Mouse (Mus musculus): ENCODE measurements around the gene Ehmt1. TPM values are rescaled to one million over a fixed set of nuclear protein-coding genes. Genes with fewer than 3 reads are reported as not detected.

Ehmt1 gene
- polyA plus RNA-seq, 1 experiment from 2014 or later, result 76.4 TPM

DNA sequence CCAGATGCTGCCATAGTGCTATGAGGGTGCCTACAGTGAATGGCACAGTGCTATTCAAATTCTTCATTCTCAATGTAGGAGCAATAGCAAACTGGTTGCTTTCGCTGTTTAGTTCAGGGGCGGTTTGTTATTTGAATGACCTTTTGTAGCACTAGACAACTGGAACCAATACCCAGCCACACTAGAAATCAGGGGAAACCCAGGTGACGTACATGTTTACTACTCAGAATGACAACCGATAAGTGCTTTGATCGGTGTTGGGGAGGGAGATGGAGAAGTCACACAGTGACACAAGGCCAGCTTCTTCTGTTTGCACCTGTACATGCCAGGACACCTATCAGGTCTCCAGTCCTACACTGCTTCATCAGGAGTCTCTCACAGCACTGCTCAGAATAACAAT lies 10.2 kb upstream of the Ehmt1 start:
- Histone ChIP-seq H3K4me1 (peaks cover 16% of the 10 kb centered on the region), H3K4me2 (no peak overlapping the region), H3K27me3 (replicated peaks) (no peaks in the 10 kb centered on the region), H3K9me3 (replicated peaks) (no peaks in the 10 kb centered on the region), H3K9ac (replicated peaks) (no peak overlapping the region), H3K4me3 (replicated peaks) (no peak overlapping the region), H3K36me3 (peaks cover 10% of the 10 kb centered on the region), H3K27ac (replicated peaks) (no peak overlapping the region)
- no peak for ATAC-seq (ENCODE audit: low FRiP score)
- 91% methylated on average over 5 of the region's 5 CpGs for WGBS

DNA sequence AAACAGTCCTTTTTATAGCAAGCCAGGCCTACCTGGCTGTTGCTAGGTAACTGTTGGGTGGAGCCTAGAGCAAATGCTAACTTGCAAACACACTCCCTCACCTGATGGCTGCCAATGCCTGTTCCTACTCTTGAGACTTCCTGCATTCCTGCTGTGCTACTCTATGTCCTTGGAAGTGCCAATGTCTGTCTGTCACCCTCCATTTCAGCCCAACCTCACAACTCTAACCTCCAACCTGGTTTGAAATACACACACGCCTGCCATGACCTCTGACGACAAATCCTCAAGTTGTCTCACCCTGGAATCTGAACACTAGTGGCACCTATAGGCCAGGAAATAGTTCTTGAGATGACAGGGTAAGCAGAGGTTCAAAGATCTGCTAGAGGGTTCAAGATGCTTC lies 9.7 kb upstream of the Ehmt1 start:
- ATAC-seq (ENCODE audit: low FRiP score), result no peak

DNA sequence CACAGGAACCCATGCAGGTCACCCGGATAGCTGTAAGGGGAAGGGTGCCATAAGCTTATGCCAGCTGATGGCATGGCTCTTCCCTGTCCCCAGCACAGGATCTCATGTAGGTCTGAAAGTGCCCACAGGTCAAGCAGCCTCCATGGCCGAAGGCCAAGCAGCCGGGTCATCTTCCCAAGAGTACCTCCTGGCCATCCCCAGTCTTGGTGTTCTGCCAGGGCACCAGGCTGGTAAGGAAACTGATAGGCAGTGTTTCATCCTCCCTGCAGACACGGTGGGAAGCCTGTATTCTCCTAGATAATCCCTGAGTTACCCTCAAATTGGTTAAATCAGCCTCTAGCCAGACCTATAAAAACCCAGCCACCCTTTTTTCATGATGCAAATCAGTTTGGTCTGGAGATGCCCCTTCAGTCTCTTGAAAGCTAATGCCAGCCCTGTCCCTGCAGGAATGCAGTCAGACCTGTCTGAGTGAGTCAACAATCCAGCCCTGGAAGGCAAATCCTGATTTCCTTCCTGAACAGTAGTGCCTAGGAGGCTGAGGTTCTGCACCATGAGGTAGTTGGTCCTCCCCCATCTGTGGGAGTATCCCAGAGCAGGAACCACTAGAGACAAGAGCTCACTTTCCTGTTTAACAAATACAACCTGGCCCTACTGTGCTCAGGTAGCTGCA lies 8.5 kb upstream of the Ehmt1 start:
- H3K27ac ChIP-seq (replicated peaks), result no peak overlapping the region
- H3K27me3 ChIP-seq (replicated peaks), result no peaks in the 10 kb centered on the region
- 78% methylated on average over 4 of the region's 4 CpGs for WGBS
- no peak for ATAC-seq (ENCODE audit: low FRiP score)
- no peak overlapping the region for H3K4me3 ChIP-seq (replicated peaks)
- no peaks in the 10 kb centered on the region for H3K9me3 ChIP-seq (replicated peaks)
- no peak overlapping the region for H3K4me2 ChIP-seq
- peaks cover 10% of the 10 kb centered on the region for H3K36me3 ChIP-seq
- no peaks in the 10 kb centered on the region for H3K4me1 ChIP-seq
- no peak overlapping the region for H3K9ac ChIP-seq (replicated peaks)

More for the DNA sequence above, 9.7 kb upstream of the Ehmt1 start:
- H3K4me2 ChIP-seq, result no peak overlapping the region
- no peak overlapping the region for H3K9ac ChIP-seq (replicated peaks)
- no peak overlapping the region for H3K4me3 ChIP-seq (replicated peaks)
- no peaks in the 10 kb centered on the region for H3K9me3 ChIP-seq (replicated peaks)
- H3K27ac ChIP-seq (replicated peaks), result no peak overlapping the region
- H3K36me3 ChIP-seq, result peaks cover 10% of the 10 kb centered on the region
- 73% methylated on average over 2 of the region's 2 CpGs for WGBS
- peaks cover 11% of the 10 kb centered on the region for H3K4me1 ChIP-seq
- no peaks in the 10 kb centered on the region for H3K27me3 ChIP-seq (replicated peaks)

DNA sequence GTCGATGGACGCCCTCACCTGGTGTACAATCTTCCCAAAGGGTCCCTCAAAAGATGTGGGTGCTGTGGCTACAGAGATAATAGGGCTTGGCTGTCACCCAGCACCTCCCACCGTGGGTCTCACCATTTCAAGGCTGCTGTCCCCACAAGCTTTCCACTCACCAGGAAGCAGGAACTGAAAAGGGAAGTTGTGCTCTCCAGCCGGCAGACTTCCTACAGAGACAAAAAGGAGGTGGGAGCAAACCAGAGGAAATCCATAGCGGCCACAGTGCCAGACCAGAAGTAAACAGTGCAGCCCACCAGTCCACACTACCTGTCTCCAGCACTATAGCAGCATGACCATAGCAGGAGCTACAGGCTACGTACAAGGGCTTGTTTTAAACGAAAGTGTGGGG lies 7.5 kb upstream of the Ehmt1 start:
- 74% methylated on average over 7 of the region's 7 CpGs for WGBS
- no peak overlapping the region for H3K9ac ChIP-seq (replicated peaks)
- H3K9me3 ChIP-seq (replicated peaks), result no peaks in the 10 kb centered on the region
- H3K27me3 ChIP-seq (replicated peaks), result no peaks in the 10 kb centered on the region
- no peak for ATAC-seq (ENCODE audit: low FRiP score)
- H3K36me3 ChIP-seq, result peaks cover 10% of the 10 kb centered on the region
- H3K4me1 ChIP-seq, result no peaks in the 10 kb centered on the region
- no peak overlapping the region for H3K27ac ChIP-seq (replicated peaks)
- H3K4me2 ChIP-seq, result no peak overlapping the region
- no peak overlapping the region for H3K4me3 ChIP-seq (replicated peaks)

DNA sequence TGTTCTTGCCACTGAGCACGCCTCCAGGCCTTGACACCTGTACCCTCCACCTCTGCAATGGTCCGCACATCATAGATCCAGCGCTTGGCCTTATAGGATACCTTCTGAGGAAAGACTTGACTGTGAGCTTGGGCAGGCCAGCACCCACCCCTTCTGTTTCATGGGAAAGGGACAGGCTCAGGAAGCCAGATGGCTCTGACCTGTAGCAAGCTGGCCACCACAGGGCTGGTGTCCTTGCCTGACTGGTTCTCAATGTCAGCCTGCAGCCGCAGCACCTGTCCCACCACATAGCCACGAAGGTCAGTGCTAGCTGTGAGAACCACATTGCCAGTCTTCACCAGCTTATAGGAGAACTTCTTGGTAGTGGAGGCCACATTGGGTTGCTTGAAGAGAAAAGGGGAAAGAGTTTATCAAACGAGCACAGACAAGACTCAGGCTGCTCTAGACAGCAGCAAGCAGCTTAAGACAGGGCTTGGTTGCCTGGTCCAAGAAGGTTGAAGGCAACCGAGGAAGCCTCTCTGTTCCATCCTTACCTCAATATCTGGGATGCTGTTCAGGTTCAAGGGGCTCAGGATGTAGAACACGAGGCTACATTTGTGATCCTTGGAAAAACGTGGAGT lies 7.0 kb upstream of the Ehmt1 start:
- 89% methylated on average over 9 of the region's 9 CpGs for WGBS
- Histone ChIP-seq H3K4me2 (no peak overlapping the region), H3K4me3 (replicated peaks) (no peak overlapping the region), H3K27ac (replicated peaks) (no peak overlapping the region), H3K27me3 (replicated peaks) (no peaks in the 10 kb centered on the region), H3K9ac (replicated peaks) (no peak overlapping the region), H3K4me1 (no peaks in the 10 kb centered on the region), H3K36me3 (peaks cover 10% of the 10 kb centered on the region), H3K9me3 (replicated peaks) (no peaks in the 10 kb centered on the region)
- ATAC-seq (ENCODE audit: low FRiP score), result no peak

DNA sequence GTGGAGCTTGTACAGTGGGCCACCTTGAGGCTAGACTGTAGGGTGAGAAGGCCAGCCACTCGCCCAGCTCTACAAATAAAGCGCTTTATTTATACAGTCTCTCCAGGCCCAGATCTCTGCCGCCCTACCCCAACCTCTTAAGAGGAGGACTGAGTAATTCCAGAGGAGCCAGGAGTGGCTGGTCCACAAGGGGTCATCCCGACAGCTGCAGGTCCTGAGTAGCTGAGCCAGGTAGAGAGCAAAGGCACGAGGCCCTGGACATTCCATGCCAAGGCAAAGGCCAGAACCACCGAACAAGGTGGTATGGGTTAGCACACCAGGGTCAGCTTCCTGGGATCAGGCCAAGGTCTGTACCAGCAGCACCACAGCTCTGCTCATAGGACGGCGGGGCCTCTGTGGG lies 5.9 kb upstream of the Ehmt1 start:
- Histone ChIP-seq H3K9ac (replicated peaks) (no peak overlapping the region), H3K4me2 (no peak overlapping the region), H3K9me3 (replicated peaks) (no peaks in the 10 kb centered on the region), H3K36me3 (peaks cover 10% of the 10 kb centered on the region), H3K27ac (replicated peaks) (no peak overlapping the region), H3K4me3 (replicated peaks) (no peak overlapping the region), H3K4me1 (no peaks in the 10 kb centered on the region; the same call in 1 of the 2 replicates), H3K27me3 (replicated peaks) (no peaks in the 10 kb centered on the region)
- 90% methylated on average over 8 of the region's 8 CpGs for WGBS
- no peak for ATAC-seq (ENCODE audit: low FRiP score)

DNA sequence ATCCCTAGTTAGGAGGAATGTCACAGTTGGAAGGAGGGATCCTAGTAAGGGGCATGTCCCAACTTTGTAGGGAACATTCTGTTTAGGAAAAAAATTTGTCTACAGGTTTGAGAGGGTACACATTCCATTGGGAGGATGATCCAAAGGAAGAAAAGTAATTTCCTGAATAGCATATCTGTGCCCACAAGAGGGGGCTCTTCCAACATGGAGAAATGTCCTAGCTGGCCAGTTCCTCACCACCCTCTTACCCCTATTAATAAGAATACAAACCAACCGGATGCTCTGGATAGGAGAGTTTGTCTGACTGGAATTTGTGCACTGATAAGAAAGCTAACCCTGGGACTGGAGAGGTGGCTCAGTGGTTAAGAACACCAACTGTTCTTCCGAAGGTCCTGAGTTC lies 4.1 kb upstream of the Ehmt1 start:
- H3K9me3 ChIP-seq (replicated peaks), result no peaks in the 10 kb centered on the region
- WGBS, result 57% methylated on average over 2 of the region's 2 CpGs
- no peak for ATAC-seq (ENCODE audit: low FRiP score)

DNA sequence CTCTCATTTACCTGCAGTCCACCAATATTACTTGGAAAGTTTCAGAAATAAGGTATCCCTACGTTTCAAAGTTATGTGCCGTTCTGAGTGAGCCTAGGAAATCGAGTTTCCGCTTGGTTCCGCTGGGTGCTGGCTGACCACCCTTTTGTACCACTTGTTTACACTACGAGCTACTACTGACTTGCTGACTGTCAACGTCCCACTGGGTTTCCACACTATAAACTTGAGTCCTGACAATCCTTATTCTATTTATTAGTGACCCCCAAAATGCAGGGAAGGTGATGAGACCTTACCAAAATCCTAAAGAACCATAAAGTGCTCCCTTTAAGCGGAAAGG lies 393 bp upstream of the Ehmt1 start:
- no peaks in the 10 kb centered on the region for H3K9me3 ChIP-seq (replicated peaks)
- H3K36me3 ChIP-seq, result no peaks in the 10 kb centered on the region
- peak overlapping the region; percentile 58 for H3K9ac ChIP-seq (replicated peaks)
- peak overlapping the region; percentile 69 for H3K4me2 ChIP-seq
- H3K27me3 ChIP-seq (replicated peaks), result no peaks in the 10 kb centered on the region
- H3K4me1 ChIP-seq, result peaks cover 20% of the 10 kb centered on the region
- H3K27ac ChIP-seq (replicated peaks), result peak overlapping the region; percentile 89
- WGBS, result 9% methylated on average over 8 of the region's 8 CpGs
- ATAC-seq (ENCODE audit: low FRiP score), result peak; percentile 60
- peak overlapping the region; percentile 76 for H3K4me3 ChIP-seq (replicated peaks)

More for the DNA sequence above, 4.1 kb upstream of the Ehmt1 start:
- Histone ChIP-seq H3K4me2 (no peak overlapping the region), H3K4me3 (replicated peaks) (no peak overlapping the region), H3K27ac (replicated peaks) (no peak overlapping the region), H3K27me3 (replicated peaks) (no peaks in the 10 kb centered on the region), H3K4me1 (peaks cover 4% of the 10 kb centered on the region; the same call in 1 of the 2 replicates), H3K9ac (replicated peaks) (no peak overlapping the region), H3K36me3 (peaks cover 10% of the 10 kb centered on the region)

DNA sequence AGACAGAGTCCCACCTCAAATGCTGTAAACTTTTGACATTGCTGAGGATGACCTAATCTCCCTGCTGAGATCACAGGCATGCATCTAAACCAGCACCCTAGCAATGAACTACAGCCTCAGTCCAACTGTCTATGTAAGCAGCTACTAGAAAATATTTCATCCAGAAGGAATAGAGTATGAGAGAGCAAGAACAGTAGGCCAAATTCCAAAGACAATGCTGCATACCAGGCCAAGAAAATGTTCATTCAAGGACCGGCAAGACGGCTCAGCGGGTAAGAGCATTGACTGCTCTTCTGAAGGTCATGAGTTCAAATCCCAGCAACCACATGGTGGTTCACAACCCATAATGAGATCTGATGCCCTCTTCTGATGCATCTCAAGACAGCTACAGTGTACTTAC lies 4.7 kb downstream of the Ehmt1 start:
- H3K27me3 ChIP-seq (replicated peaks), result no peaks in the 10 kb centered on the region
- no peaks in the 10 kb centered on the region for H3K9me3 ChIP-seq (replicated peaks)
- no peak for ATAC-seq (ENCODE audit: low FRiP score)
- no peak overlapping the region for H3K27ac ChIP-seq (replicated peaks)
- no peaks in the 10 kb centered on the region for H3K36me3 ChIP-seq
- H3K4me1 ChIP-seq, result peaks cover 16% of the 10 kb centered on the region
- no peak overlapping the region for H3K4me2 ChIP-seq
- H3K9ac ChIP-seq (replicated peaks), result no peak overlapping the region
- H3K4me3 ChIP-seq (replicated peaks), result no peak overlapping the region
- 84% methylated on average over 3 of the region's 3 CpGs for WGBS

DNA sequence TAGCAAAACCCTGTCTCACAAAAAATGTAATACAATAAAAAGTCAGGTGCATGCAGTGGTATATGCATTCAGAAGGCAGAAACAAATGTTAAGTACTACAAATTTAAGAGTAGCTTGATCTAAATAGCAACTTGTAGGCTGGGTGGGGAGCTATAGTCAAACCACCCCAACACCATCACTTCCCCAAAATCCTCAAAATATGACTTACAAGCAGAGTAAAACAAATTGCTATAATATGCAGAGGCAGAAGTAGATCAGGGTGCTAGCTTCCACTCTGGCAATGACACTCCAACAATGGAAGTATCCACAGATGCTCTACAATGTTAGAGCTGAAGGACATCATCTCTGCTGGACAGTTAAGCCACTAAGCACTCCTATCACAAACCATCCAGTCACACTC lies 6.8 kb downstream of the Ehmt1 start:
- H3K9me3 ChIP-seq (replicated peaks), result no peaks in the 10 kb centered on the region
- no peak overlapping the region for H3K4me3 ChIP-seq (replicated peaks)
- no peak for ATAC-seq (ENCODE audit: low FRiP score)
- no peak overlapping the region for H3K4me2 ChIP-seq
- no peak overlapping the region for H3K27ac ChIP-seq (replicated peaks)
- no peaks in the 10 kb centered on the region for H3K36me3 ChIP-seq
- H3K9ac ChIP-seq (replicated peaks), result no peak overlapping the region
- no peaks in the 10 kb centered on the region for H3K27me3 ChIP-seq (replicated peaks)
- H3K4me1 ChIP-seq, result peaks cover 9% of the 10 kb centered on the region

DNA sequence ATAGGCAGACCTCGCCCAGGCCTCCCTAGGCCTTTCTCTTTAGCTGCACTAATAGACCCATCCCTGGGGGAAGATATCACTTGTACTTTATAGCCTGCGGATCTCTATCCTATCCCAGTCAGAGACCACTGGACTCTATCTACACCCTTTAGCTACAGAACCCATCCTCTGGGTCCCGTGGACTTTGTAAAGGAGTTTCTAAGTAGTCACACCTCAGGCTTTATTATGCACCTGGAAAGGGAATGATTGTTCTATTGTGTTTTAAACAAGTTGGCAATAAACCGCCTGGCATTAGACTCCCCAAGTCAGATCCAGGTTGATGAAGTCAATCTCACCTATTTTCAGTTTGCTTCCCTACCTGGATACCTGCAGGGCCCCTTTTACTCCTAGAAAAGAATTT lies 7.2 kb downstream of the Ehmt1 start:
- no peaks in the 10 kb centered on the region for H3K27me3 ChIP-seq (replicated peaks)
- ATAC-seq (ENCODE audit: low FRiP score), result no peak
- no peak overlapping the region for H3K9ac ChIP-seq (replicated peaks)
- H3K4me2 ChIP-seq, result no peak overlapping the region
- 74% methylated on average over 4 of the region's 4 CpGs for WGBS
- H3K4me1 ChIP-seq, result peaks cover 5% of the 10 kb centered on the region
- no peaks in the 10 kb centered on the region for H3K36me3 ChIP-seq
- no peaks in the 10 kb centered on the region for H3K9me3 ChIP-seq (replicated peaks)
- no peak overlapping the region for H3K4me3 ChIP-seq (replicated peaks)
- H3K27ac ChIP-seq (replicated peaks), result no peak overlapping the region

DNA sequence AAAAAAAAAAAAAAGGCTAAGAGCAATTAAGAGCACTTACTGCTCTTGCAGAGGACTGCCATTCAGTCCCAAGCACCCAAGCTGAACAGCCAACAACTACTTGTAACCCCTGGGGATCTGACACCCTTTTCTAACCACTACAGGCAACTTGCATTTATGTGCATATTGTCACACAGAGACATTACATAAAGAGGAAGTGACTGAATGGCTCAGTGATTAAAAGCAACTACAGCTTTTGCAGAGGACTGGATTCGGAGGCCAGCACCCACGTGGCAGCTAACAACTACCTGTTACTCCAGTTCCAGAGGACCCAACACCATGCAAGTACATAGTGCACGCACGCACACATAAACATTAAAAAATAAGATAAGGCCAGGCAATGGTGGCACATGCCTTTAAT lies 8.9 kb downstream of the Ehmt1 start:
- no peaks in the 10 kb centered on the region for H3K27me3 ChIP-seq (replicated peaks)
- 90% methylated on average over 4 of the region's 4 CpGs for WGBS
- H3K36me3 ChIP-seq, result no peaks in the 10 kb centered on the region
- no peak overlapping the region for H3K9ac ChIP-seq (replicated peaks)
- peaks cover 15% of the 10 kb centered on the region for H3K4me1 ChIP-seq
- no peak overlapping the region for H3K27ac ChIP-seq (replicated peaks)
- H3K4me2 ChIP-seq, result no peak overlapping the region
- no peak for ATAC-seq (ENCODE audit: low FRiP score)
- no peak overlapping the region for H3K4me3 ChIP-seq (replicated peaks)
- H3K9me3 ChIP-seq (replicated peaks), result no peaks in the 10 kb centered on the region
